In the genomic region with DNA sequence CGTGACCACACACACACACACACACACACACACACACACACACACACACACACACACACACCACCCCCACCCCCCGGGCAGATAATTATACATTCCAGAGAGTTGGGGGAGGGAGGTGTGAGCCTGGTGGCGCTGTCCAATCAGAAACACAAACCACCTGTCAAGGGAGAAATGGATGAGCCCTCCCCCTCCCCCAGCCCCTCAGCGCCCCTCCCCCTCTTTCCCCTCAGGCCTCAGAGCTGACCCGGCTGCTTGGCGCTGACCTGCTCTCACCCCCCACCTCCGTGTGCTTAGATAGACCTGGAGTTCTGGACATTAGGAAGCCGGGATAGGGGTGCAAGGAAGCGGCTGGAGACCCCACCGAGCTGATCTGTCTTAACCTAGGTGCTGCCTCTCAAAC, we compare ENCODE assay signal across 12 mouse cellular contexts. TPM values are rescaled to one million over a fixed set of nuclear protein-coding genes. Genes with fewer than 3 reads are reported as not detected.
A peak's percentile ranks its signal among the peaks of the same experiment; 100 is the strongest.
DNase-seq lines count a peak whose midpoint lies in the region; ATAC-seq and TF ChIP-seq lines count a peak whose summit lies in the region.
"Had no signal": no experiment of that assay in that cellular context is flagged by ENCODE, and none has a peak within 500 bp of the region (broad histone marks: within the 10 kb centered on the region; RNA-seq: fewer than 3 reads in every experiment).

No protein-coding gene starts in this region.

- no peak overlapping the region for H3K4me2 ChIP-seq in forebrain, embryonic 16.5 days (ENCODE audit: low read length)
- peak overlapping the region; percentile 5 for H3K4me2 ChIP-seq in embryonic facial prominence, embryonic 11.5 days (ENCODE audit: low read depth, low read length)
- peak overlapping the region; percentile 70 for H3K4me2 ChIP-seq in neural tube, embryonic 11.5 days (ENCODE audit: low read depth)
- no peak overlapping the region for H3K4me2 ChIP-seq in intestine, postnatal 0 days (replicated peaks; ENCODE audit: low read depth)
- H3K4me2 ChIP-seq in stomach, postnatal 0 days (replicated peaks; ENCODE audit: low read depth), result no peak overlapping the region

- peaks cover 63% of the 10 kb centered on the region for H3K4me1 ChIP-seq in forebrain, embryonic 10.5 days
- H3K4me1 ChIP-seq in forebrain, embryonic 16.5 days (replicated peaks; ENCODE audit: control insufficient read depth, insufficient read depth, low read length), result peaks cover 17% of the 10 kb centered on the region
- H3K4me1 ChIP-seq in embryonic facial prominence, embryonic 11.5 days (ENCODE audit: control insufficient read depth, insufficient read depth, low read length), result peaks cover 17% of the 10 kb centered on the region
- peaks cover 57% of the 10 kb centered on the region for H3K4me1 ChIP-seq in limb, embryonic 10.5 days
- H3K4me1 ChIP-seq in neural tube, embryonic 11.5 days (ENCODE audit: control insufficient read depth, insufficient read depth, low read length), result peaks cover 36% of the 10 kb centered on the region
- peaks cover 3% of the 10 kb centered on the region; the same call in 1 of the 2 replicates for H3K4me1 ChIP-seq in intestine, postnatal 0 days (replicated peaks; ENCODE audit: control insufficient read depth, insufficient read depth, low read length)
- H3K4me1 ChIP-seq in stomach, postnatal 0 days (replicated peaks; ENCODE audit: control insufficient read depth, insufficient read depth), result no peaks in the 10 kb centered on the region

- no peak for TF ChIP-seq CTCF in intestine, postnatal 0 days (IDR thresholded peaks at IDR 0.05; ENCODE audit: low read depth)
- no peak for TF ChIP-seq CTCF in stomach, postnatal 0 days (IDR thresholded peaks at IDR 0.05; ENCODE audit: low read depth)

- ATAC-seq in forebrain, embryonic 16.5 days, result no peak
- ATAC-seq in embryonic facial prominence, embryonic 11.5 days (replicated peaks; ENCODE audit: insufficient number of reproducible peaks, low FRiP score, low TSS enrichment, low read depth), result no peak
- ATAC-seq in neural tube, embryonic 11.5 days (ENCODE audit: insufficient read depth, low FRiP score, low TSS enrichment), result peak; percentile 47; the same call in 1 of the 2 replicates
- no peak for ATAC-seq in megakaryocyte, adult 5-6 weeks (ENCODE audit: poor library complexity, severe bottlenecking)
- ATAC-seq in intestine, postnatal 0 days, result no peak
- ATAC-seq in stomach, postnatal 0 days (ENCODE audit: low FRiP score, low TSS enrichment), result no peak

- peaks cover 16% of the 10 kb centered on the region for H3K36me3 ChIP-seq in forebrain, embryonic 10.5 days (replicated peaks)
- H3K36me3 ChIP-seq in forebrain, embryonic 16.5 days (ENCODE audit: control insufficient read depth, insufficient read depth), result no peaks in the 10 kb centered on the region
- H3K36me3 ChIP-seq in embryonic facial prominence, embryonic 11.5 days (replicated peaks; ENCODE audit: control insufficient read depth, insufficient read depth, low read depth, low read length), result no peaks in the 10 kb centered on the region
- 0 out of 2 replicates have a peak, but pooled peaks cover 3% of the 10 kb centered on the region for H3K36me3 ChIP-seq in limb, embryonic 10.5 days
- H3K36me3 ChIP-seq in neural tube, embryonic 11.5 days (ENCODE audit: control insufficient read depth, insufficient read depth, low read length), result no peaks in the 10 kb centered on the region
- H3K36me3 ChIP-seq in intestine, postnatal 0 days (ENCODE audit: control insufficient read depth, insufficient read depth), result no peaks in the 10 kb centered on the region
- no peaks in the 10 kb centered on the region for H3K36me3 ChIP-seq in stomach, postnatal 0 days (ENCODE audit: control insufficient read depth, insufficient read depth, low read length)
- H3K36me3 ChIP-seq: liver, embryonic 15.5 days had no signal

- no peak overlapping the region for H3K9ac ChIP-seq in forebrain, embryonic 16.5 days (replicated peaks; ENCODE audit: low read depth, low read length)
- H3K9ac ChIP-seq in embryonic facial prominence, embryonic 11.5 days (replicated peaks; ENCODE audit: low read length), result no peak overlapping the region
- H3K9ac ChIP-seq in neural tube, embryonic 11.5 days (ENCODE audit: low read length), result peak overlapping the region; percentile 31; the same call in 1 of the 2 replicates
- no peak overlapping the region for H3K9ac ChIP-seq in intestine, postnatal 0 days (ENCODE audit: low read depth, low read length)
- H3K9ac ChIP-seq in stomach, postnatal 0 days (ENCODE audit: low read length), result no peak overlapping the region
- H3K9ac ChIP-seq: liver, embryonic 15.5 days had no signal

- no peaks in the 10 kb centered on the region for H3K9me3 ChIP-seq in forebrain, embryonic 10.5 days
- no peaks in the 10 kb centered on the region for H3K9me3 ChIP-seq in forebrain, embryonic 16.5 days (ENCODE audit: control insufficient read depth, low read length)
- no peaks in the 10 kb centered on the region for H3K9me3 ChIP-seq in embryonic facial prominence, embryonic 11.5 days (replicated peaks; ENCODE audit: control insufficient read depth, low read length)
- H3K9me3 ChIP-seq in limb, embryonic 10.5 days (replicated peaks), result no peaks in the 10 kb centered on the region
- H3K9me3 ChIP-seq in neural tube, embryonic 11.5 days (ENCODE audit: control insufficient read depth, low read length), result no peaks in the 10 kb centered on the region
- H3K9me3 ChIP-seq in intestine, postnatal 0 days (ENCODE audit: control insufficient read depth), result no peaks in the 10 kb centered on the region
- no peaks in the 10 kb centered on the region for H3K9me3 ChIP-seq in stomach, postnatal 0 days (ENCODE audit: control insufficient read depth, low read length)
- H3K9me3 ChIP-seq: liver, embryonic 15.5 days had no signal

- 0% methylated on average over 9 of the region's 10 CpGs for WGBS in forebrain, embryonic 10.5 days
- 2% methylated on average over 6 of the region's 10 CpGs for WGBS in forebrain, embryonic 16.5 days
- WGBS in embryonic facial prominence, embryonic 11.5 days, result 0% methylated on average over 9 of the region's 10 CpGs
- WGBS in limb, embryonic 10.5 days, result 0% methylated on average over 9 of the region's 10 CpGs
- WGBS in neural tube, embryonic 11.5 days, result 0% methylated on average over 8 of the region's 10 CpGs
- 4% methylated on average over 9 of the region's 10 CpGs for WGBS in intestine, postnatal 0 days
- WGBS in stomach, postnatal 0 days, result 3% methylated on average over 8 of the region's 10 CpGs

- no peaks in the 10 kb centered on the region for H3K27me3 ChIP-seq in forebrain, embryonic 10.5 days (ENCODE audit: poor library complexity, severe bottlenecking)
- peaks cover 40% of the 10 kb centered on the region for H3K27me3 ChIP-seq in forebrain, embryonic 16.5 days (replicated peaks; ENCODE audit: control insufficient read depth, insufficient read depth, low read length)
- no peaks in the 10 kb centered on the region for H3K27me3 ChIP-seq in embryonic facial prominence, embryonic 11.5 days (ENCODE audit: control insufficient read depth, insufficient read depth, low read length)
- H3K27me3 ChIP-seq in limb, embryonic 10.5 days (ENCODE audit: low read depth, poor library complexity, severe bottlenecking), result no peaks in the 10 kb centered on the region
- no peaks in the 10 kb centered on the region for H3K27me3 ChIP-seq in neural tube, embryonic 11.5 days (ENCODE audit: control insufficient read depth, insufficient read depth, low read length)
- H3K27me3 ChIP-seq in intestine, postnatal 0 days (replicated peaks; ENCODE audit: control insufficient read depth, insufficient read depth, low read length), result peaks cover 49% of the 10 kb centered on the region
- peaks cover 15% of the 10 kb centered on the region; the same call in 1 of the 2 replicates for H3K27me3 ChIP-seq in stomach, postnatal 0 days (ENCODE audit: control insufficient read depth, insufficient read depth, low read length)

- peak; percentile 87 for DNase-seq in forebrain, embryonic 10.5 days (ENCODE audit: extremely low spot score, low spot score)
- DNase-seq in embryonic facial prominence, embryonic 11.5 days (ENCODE audit: low spot score), result peak; percentile 71
- peak; percentile 81 for DNase-seq in limb, embryonic 10.5 days (ENCODE audit: low spot score)
- DNase-seq in neural tube, embryonic 11.5 days (ENCODE audit: low spot score), result peak; percentile 69
- no peak for DNase-seq in stomach, postnatal 0 days (ENCODE audit: low spot score)
- DNase-seq: kidney, adult 8-10 months had no signal

- TF ChIP-seq EP300 in stomach, postnatal 0 days (optimal IDR thresholded peaks at IDR 0.05), result no peak

- H3K4me3 ChIP-seq in forebrain, embryonic 10.5 days, result peak overlapping the region; percentile 94
- no peak overlapping the region for H3K4me3 ChIP-seq in forebrain, embryonic 16.5 days (replicated peaks; ENCODE audit: low read length)
- no peak overlapping the region; the same call in 1 of the 2 replicates for H3K4me3 ChIP-seq in embryonic facial prominence, embryonic 11.5 days (ENCODE audit: low read depth, low read length)
- H3K4me3 ChIP-seq in limb, embryonic 10.5 days, result peak overlapping the region; percentile 58
- H3K4me3 ChIP-seq in neural tube, embryonic 11.5 days (ENCODE audit: low read depth, low read length), result peak overlapping the region; percentile 43
- H3K4me3 ChIP-seq in intestine, postnatal 0 days (ENCODE audit: low read depth, low read length), result no peak overlapping the region
- H3K4me3 ChIP-seq in stomach, postnatal 0 days (ENCODE audit: low read depth, low read length), result no peak overlapping the region

- H3K27ac ChIP-seq in forebrain, embryonic 10.5 days, result peak overlapping the region; percentile 97
- no peak overlapping the region for H3K27ac ChIP-seq in forebrain, embryonic 16.5 days (ENCODE audit: low read length)
- no peak overlapping the region for H3K27ac ChIP-seq in embryonic facial prominence, embryonic 11.5 days (replicated peaks; ENCODE audit: low read depth, low read length)
- peak overlapping the region; percentile 86 for H3K27ac ChIP-seq in limb, embryonic 10.5 days
- peak overlapping the region; percentile 85 for H3K27ac ChIP-seq in neural tube, embryonic 11.5 days (ENCODE audit: low read depth, low read length)
- H3K27ac ChIP-seq in intestine, postnatal 0 days (ENCODE audit: low read depth, low read length), result no peak overlapping the region
- H3K27ac ChIP-seq in stomach, postnatal 0 days (replicated peaks), result no peak overlapping the region
- H3K27ac ChIP-seq: liver, embryonic 15.5 days had no signal

RNA-seq across cellular contexts. Expression of a gene that starts 0.6 kb away (rescaled TPM):
- 21.6 and 25.7 TPM in 2 replicates for polyA plus RNA-seq in forebrain, embryonic 10.5 days (2016; fragmentation: Nextera tagmentation; extraction: Ambion mirVana)
- polyA plus RNA-seq in forebrain, embryonic 16.5 days (2015; fragmentation: Nextera tagmentation; extraction: Ambion mirVana), result not detected in 2 replicates
- polyA plus RNA-seq in embryonic facial prominence, embryonic 11.5 days (2014; fragmentation: Nextera tagmentation; extraction: Ambion mirVana), result 0.49 and 2.2 TPM in 2 replicates
- 16.7 and 46.5 TPM in 2 replicates for polyA plus RNA-seq in limb, embryonic 10.5 days (2016; fragmentation: Nextera tagmentation; extraction: Ambion mirVana)
- polyA plus RNA-seq in neural tube, embryonic 11.5 days (2014; fragmentation: Nextera tagmentation; extraction: Ambion mirVana), result 3.2 and 3.4 TPM in 2 replicates
- 4.8 TPM in 2 replicates for total RNA-seq in megakaryocyte, adult 5-6 weeks (2015)
- total RNA-seq in megakaryocyte, adult 5-6 weeks (2017), result 30.8 and 36.5 TPM in 2 replicates
- not detected in 2 replicates for polyA plus RNA-seq in intestine, postnatal 0 days (2015; fragmentation: Nextera tagmentation; extraction: Ambion mirVana)
- not detected in 2 replicates for polyA plus RNA-seq in stomach, postnatal 0 days (2015; fragmentation: Nextera tagmentation; extraction: Ambion mirVana)
- polyA plus RNA-seq: embryonic facial prominence, embryonic 14.5 days; gonadal fat pad, adult 2 months had no signal

RNA-seq across cellular contexts. Expression of a gene that starts 18.5 kb away (rescaled TPM):
- 40.3 and 41.9 TPM in 2 replicates for polyA plus RNA-seq in forebrain, embryonic 10.5 days (2016; fragmentation: Nextera tagmentation; extraction: Ambion mirVana)
- polyA plus RNA-seq in forebrain, embryonic 16.5 days (2015; fragmentation: Nextera tagmentation; extraction: Ambion mirVana), result 52.5 and 60.9 TPM in 2 replicates
- 38.1 and 46.1 TPM in 2 replicates for polyA plus RNA-seq in embryonic facial prominence, embryonic 11.5 days (2014; fragmentation: Nextera tagmentation; extraction: Ambion mirVana)
- 41.8 and 41.9 TPM in 2 replicates for polyA plus RNA-seq in limb, embryonic 10.5 days (2016; fragmentation: Nextera tagmentation; extraction: Ambion mirVana)
- 40.6 and 42.1 TPM in 2 replicates for polyA plus RNA-seq in neural tube, embryonic 11.5 days (2014; fragmentation: Nextera tagmentation; extraction: Ambion mirVana)
- 26.6 and 28.9 TPM in 2 replicates for total RNA-seq in megakaryocyte, adult 5-6 weeks (2015)
- 17.9 and 24.0 TPM in 2 replicates for total RNA-seq in megakaryocyte, adult 5-6 weeks (2017)
- polyA plus RNA-seq in intestine, postnatal 0 days (2015; fragmentation: Nextera tagmentation; extraction: Ambion mirVana), result 26.1 TPM in 2 replicates
- polyA plus RNA-seq in stomach, postnatal 0 days (2015; fragmentation: Nextera tagmentation; extraction: Ambion mirVana), result 23.1 TPM in 2 replicates

RNA-seq across cellular contexts. Expression of a gene that starts 34.4 kb away (rescaled TPM):
- not detected in 2 replicates for polyA plus RNA-seq in forebrain, embryonic 10.5 days (2016; fragmentation: Nextera tagmentation; extraction: Ambion mirVana)
- polyA plus RNA-seq in forebrain, embryonic 16.5 days (2015; fragmentation: Nextera tagmentation; extraction: Ambion mirVana), result not detected in 2 replicates
- polyA plus RNA-seq in embryonic facial prominence, embryonic 11.5 days (2014; fragmentation: Nextera tagmentation; extraction: Ambion mirVana), result not detected in 2 replicates
- not detected in 2 replicates for polyA plus RNA-seq in limb, embryonic 10.5 days (2016; fragmentation: Nextera tagmentation; extraction: Ambion mirVana)
- not detected in 2 replicates for polyA plus RNA-seq in neural tube, embryonic 11.5 days (2014; fragmentation: Nextera tagmentation; extraction: Ambion mirVana)
- 0.20 and 0.66 TPM in 2 replicates for total RNA-seq in megakaryocyte, adult 5-6 weeks (2015)
- total RNA-seq in megakaryocyte, adult 5-6 weeks (2017), result not detected in 2 replicates
- not detected in 2 replicates for polyA plus RNA-seq in intestine, postnatal 0 days (2015; fragmentation: Nextera tagmentation; extraction: Ambion mirVana)
- not detected in 2 replicates for polyA plus RNA-seq in stomach, postnatal 0 days (2015; fragmentation: Nextera tagmentation; extraction: Ambion mirVana)
- polyA plus RNA-seq: embryonic facial prominence, embryonic 14.5 days; liver, embryonic 15.5 days had no signal

RNA-seq across cellular contexts. Expression of a gene that starts 41.4 kb away (rescaled TPM):
- polyA plus RNA-seq in forebrain, embryonic 10.5 days (2016; fragmentation: Nextera tagmentation; extraction: Ambion mirVana), result 1.7 and 3.5 TPM in 2 replicates
- 1.2 and 1.6 TPM in 2 replicates for polyA plus RNA-seq in forebrain, embryonic 16.5 days (2015; fragmentation: Nextera tagmentation; extraction: Ambion mirVana)
- polyA plus RNA-seq in embryonic facial prominence, embryonic 11.5 days (2014; fragmentation: Nextera tagmentation; extraction: Ambion mirVana), result 1.8 and 3.6 TPM in 2 replicates
- polyA plus RNA-seq in limb, embryonic 10.5 days (2016; fragmentation: Nextera tagmentation; extraction: Ambion mirVana), result 3.5 and 4.4 TPM in 2 replicates
- 0.53 and 0.99 TPM in 2 replicates for polyA plus RNA-seq in neural tube, embryonic 11.5 days (2014; fragmentation: Nextera tagmentation; extraction: Ambion mirVana)
- total RNA-seq in megakaryocyte, adult 5-6 weeks (2015), result 1.1 and 1.9 TPM in 2 replicates
- total RNA-seq in megakaryocyte, adult 5-6 weeks (2017), result 0.04 and 0.15 TPM in 2 replicates
- polyA plus RNA-seq in intestine, postnatal 0 days (2015; fragmentation: Nextera tagmentation; extraction: Ambion mirVana), result 17.9 and 22.5 TPM in 2 replicates
- polyA plus RNA-seq in stomach, postnatal 0 days (2015; fragmentation: Nextera tagmentation; extraction: Ambion mirVana), result 15.6 and 21.6 TPM in 2 replicates

RNA-seq across cellular contexts. Expression of a gene that starts 50.8 kb away (rescaled TPM):
- 3,760 and 3,774 TPM in 2 replicates for polyA plus RNA-seq in forebrain, embryonic 10.5 days (2016; fragmentation: Nextera tagmentation; extraction: Ambion mirVana)
- 1,750 and 1,938 TPM in 2 replicates for polyA plus RNA-seq in forebrain, embryonic 16.5 days (2015; fragmentation: Nextera tagmentation; extraction: Ambion mirVana)
- 3,707 and 3,970 TPM in 2 replicates for polyA plus RNA-seq in embryonic facial prominence, embryonic 11.5 days (2014; fragmentation: Nextera tagmentation; extraction: Ambion mirVana)
- 2,670 and 2,950 TPM in 2 replicates for polyA plus RNA-seq in limb, embryonic 10.5 days (2016; fragmentation: Nextera tagmentation; extraction: Ambion mirVana)
- 2,917 and 3,166 TPM in 2 replicates for polyA plus RNA-seq in neural tube, embryonic 11.5 days (2014; fragmentation: Nextera tagmentation; extraction: Ambion mirVana)
- total RNA-seq in megakaryocyte, adult 5-6 weeks (2015), result 1,486 and 1,526 TPM in 2 replicates
- 700 and 725 TPM in 2 replicates for total RNA-seq in megakaryocyte, adult 5-6 weeks (2017)
- polyA plus RNA-seq in intestine, postnatal 0 days (2015; fragmentation: Nextera tagmentation; extraction: Ambion mirVana), result 605 and 661 TPM in 2 replicates
- polyA plus RNA-seq in stomach, postnatal 0 days (2015; fragmentation: Nextera tagmentation; extraction: Ambion mirVana), result 762 and 782 TPM in 2 replicates

Comparison
In these comparisons a context has a peak if more than half of its experiments do, and no peak if none do; other contexts are left out.
1. H3K27ac ChIP-seq: peak in forebrain, embryonic 10.5 days (single experiment), limb, embryonic 10.5 days (single experiment) and neural tube, embryonic 11.5 days (single experiment); none in forebrain, embryonic 16.5 days (single experiment), embryonic facial prominence, embryonic 11.5 days (single experiment), intestine, postnatal 0 days (single experiment) and stomach, postnatal 0 days (single experiment).
2. H3K4me3 ChIP-seq: peak in forebrain, embryonic 10.5 days (single experiment), limb, embryonic 10.5 days (single experiment) and neural tube, embryonic 11.5 days (single experiment); none in forebrain, embryonic 16.5 days (single experiment), embryonic facial prominence, embryonic 11.5 days (single experiment), intestine, postnatal 0 days (single experiment) and stomach, postnatal 0 days (single experiment).
3. H3K4me2 ChIP-seq: peak in embryonic facial prominence, embryonic 11.5 days (single experiment) and neural tube, embryonic 11.5 days (single experiment); none in forebrain, embryonic 16.5 days (single experiment), intestine, postnatal 0 days (single experiment) and stomach, postnatal 0 days (single experiment).